Mouse (Mus musculus): Measurements from ENCODE around the gene Stpg1. TPM values are rescaled to one million over a fixed set of nuclear protein-coding genes. Genes with fewer than 3 reads are reported as not detected.

Stpg1 gene
- polyA plus RNA-seq, 1 experiment from 2014 or later = 0.34 TPM

DNA sequence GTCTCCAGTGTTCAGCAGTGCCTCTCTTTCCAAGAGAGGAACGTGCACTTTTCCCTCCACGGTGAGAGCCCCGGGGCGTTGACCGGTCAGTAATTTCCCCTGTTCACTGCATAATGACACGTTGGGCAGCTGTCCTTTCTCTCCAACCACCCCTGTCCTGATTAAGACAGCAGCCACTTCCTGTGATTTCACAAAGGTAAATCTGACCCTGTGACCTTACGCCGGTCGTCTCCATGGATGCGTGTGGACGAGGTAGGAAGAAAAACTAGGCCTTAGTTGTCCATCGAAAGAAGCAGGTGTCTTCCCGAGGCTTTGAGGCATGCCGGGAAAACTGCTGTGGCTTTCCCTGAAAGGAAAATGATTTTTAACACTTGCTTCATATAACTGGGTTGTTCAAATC is 20.3 kb downstream of the Stpg1 start:
- H3K4me3 ChIP-seq = no peak overlapping the region
- H3K9ac ChIP-seq = no peak overlapping the region
- no peaks in the 10 kb centered on the region for H3K36me3 ChIP-seq
- 75% methylated on average over 14 of the region's 14 CpGs for WGBS
- ATAC-seq (replicated peaks; ENCODE audit: insufficient number of reproducible peaks, insufficient read depth, low FRiP score, low read depth) = no peak
- H3K27me3 ChIP-seq = peaks cover 3% of the 10 kb centered on the region
- H3K4me2 ChIP-seq = no peak overlapping the region
- peaks cover 4% of the 10 kb centered on the region; the same call in 1 of the 2 replicates for H3K4me1 ChIP-seq (replicated peaks)
- no peaks in the 10 kb centered on the region for H3K9me3 ChIP-seq (replicated peaks)
- no peak overlapping the region for H3K27ac ChIP-seq

DNA sequence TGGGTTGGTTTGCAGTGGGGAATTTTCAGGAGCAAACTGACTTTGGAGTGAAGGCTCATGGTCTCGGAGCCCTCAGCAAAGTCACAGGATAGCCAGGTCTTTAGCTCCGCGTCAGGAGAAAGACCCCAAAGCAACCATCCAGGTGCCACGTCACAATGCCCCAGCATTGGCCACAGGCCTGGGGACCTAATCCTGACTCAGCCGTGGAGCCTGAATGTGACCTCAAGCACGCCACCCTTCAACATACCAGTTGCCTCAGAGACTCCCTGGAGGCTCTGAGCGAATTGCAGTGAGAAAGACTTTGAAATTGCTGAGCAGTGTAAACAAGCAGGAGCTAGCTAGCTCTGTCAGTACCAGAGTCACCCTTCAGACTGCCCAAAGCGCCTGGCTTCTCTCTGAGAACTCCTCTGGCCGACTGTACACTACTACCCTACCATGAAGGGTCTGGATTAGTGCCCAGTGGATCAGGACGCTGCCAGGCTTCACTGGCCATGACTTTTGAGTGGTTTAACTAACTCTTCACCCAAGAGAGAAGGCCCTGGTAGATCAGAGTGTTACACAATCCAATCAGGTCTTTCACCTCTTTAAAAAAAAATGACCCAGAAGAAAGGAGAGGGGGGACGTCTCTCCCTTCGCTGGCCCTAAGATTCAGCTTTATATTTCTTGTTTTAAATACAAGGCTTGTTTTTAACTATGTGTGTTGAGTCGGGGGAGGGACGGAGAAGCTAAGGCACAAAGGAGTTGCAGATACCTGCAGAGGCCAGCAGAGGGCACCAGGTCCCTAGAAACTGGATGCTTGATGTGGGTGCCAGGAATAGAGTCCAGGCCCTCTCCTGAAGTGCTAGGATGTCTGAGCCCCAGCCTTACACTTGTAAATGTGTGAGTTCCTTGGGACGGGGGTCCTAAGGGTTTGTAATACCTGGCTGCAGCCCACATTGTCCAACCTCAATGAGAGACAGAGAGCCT is 22.0 kb downstream of the Stpg1 start:
- Histone ChIP-seq H3K27me3 (peaks cover 3% of the 10 kb centered on the region; the same call in 1 of the 2 replicates), H3K9ac (no peak overlapping the region), H3K4me1 (replicated peaks) (peaks cover 4% of the 10 kb centered on the region; the same call in 1 of the 2 replicates), H3K4me3 (no peak overlapping the region), H3K27ac (no peak overlapping the region), H3K9me3 (replicated peaks) (no peaks in the 10 kb centered on the region), H3K4me2 (no peak overlapping the region), H3K36me3 (no peaks in the 10 kb centered on the region)
- ATAC-seq (replicated peaks; ENCODE audit: insufficient number of reproducible peaks, insufficient read depth, low FRiP score, low read depth) = no peak
- 51% methylated on average over 15 of the region's 15 CpGs for WGBS

DNA sequence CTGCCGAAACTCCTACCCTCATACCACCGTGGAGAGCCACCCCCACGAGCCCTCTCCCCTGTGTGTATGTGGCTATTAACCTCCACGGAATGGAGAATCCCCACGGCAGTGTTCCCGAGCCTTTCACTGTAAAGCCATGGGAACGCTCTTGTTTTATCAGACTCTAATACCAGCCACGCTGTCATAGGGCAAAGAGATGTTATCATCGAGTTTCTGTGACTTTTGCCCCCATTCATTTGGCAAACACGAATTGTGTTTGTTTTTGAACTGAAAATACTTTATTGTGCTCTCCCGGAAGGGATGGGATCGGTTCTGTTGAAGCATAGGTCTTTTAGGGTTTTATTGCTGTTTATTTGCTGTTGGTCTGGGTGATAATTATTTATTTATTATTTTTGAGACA is 23.5 kb downstream of the Stpg1 start:
- H3K4me1 ChIP-seq (replicated peaks) = peaks cover 4% of the 10 kb centered on the region; the same call in 1 of the 2 replicates
- no peak overlapping the region for H3K4me3 ChIP-seq
- H3K27ac ChIP-seq = no peak overlapping the region
- ATAC-seq (replicated peaks; ENCODE audit: insufficient number of reproducible peaks, insufficient read depth, low FRiP score, low read depth) = no peak
- H3K27me3 ChIP-seq = 0 out of 2 replicates have a peak, but pooled peaks cover 3% of the 10 kb centered on the region
- H3K4me2 ChIP-seq = no peak overlapping the region
- H3K36me3 ChIP-seq = no peaks in the 10 kb centered on the region
- H3K9ac ChIP-seq = no peak overlapping the region
- 80% methylated on average over 12 of the region's 12 CpGs for WGBS
- no peaks in the 10 kb centered on the region for H3K9me3 ChIP-seq (replicated peaks)

DNA sequence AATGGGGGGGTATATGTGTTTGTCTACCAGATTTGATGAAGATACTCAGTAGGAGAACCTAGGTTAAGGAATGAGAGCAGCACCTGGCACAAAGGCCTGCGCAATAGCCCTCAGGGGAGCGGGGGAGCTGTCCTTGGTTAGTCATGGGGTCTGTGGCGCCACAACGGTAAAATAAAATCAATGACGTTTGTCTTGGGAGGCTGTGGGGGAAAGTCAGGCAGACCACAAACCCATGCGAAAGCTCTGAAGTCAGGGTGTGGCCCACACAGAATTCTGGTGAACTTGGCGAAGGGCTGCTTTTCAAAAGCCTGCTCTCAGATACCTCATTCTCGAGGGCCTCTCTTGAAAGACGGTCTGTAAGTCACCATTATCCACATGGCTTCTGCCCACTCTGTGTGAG is 25.8 kb downstream of the Stpg1 start:
- Histone ChIP-seq H3K4me3 (no peak overlapping the region), H3K27ac (no peak overlapping the region), H3K9me3 (replicated peaks) (no peaks in the 10 kb centered on the region), H3K36me3 (no peaks in the 10 kb centered on the region), H3K27me3 (0 out of 2 replicates have a peak, but pooled peaks cover 7% of the 10 kb centered on the region), H3K9ac (no peak overlapping the region), H3K4me2 (no peak overlapping the region), H3K4me1 (replicated peaks) (peaks cover 4% of the 10 kb centered on the region; the same call in 1 of the 2 replicates)
- no peak for ATAC-seq (replicated peaks; ENCODE audit: insufficient number of reproducible peaks, insufficient read depth, low FRiP score, low read depth)
- WGBS = 70% methylated on average over 9 of the region's 9 CpGs

DNA sequence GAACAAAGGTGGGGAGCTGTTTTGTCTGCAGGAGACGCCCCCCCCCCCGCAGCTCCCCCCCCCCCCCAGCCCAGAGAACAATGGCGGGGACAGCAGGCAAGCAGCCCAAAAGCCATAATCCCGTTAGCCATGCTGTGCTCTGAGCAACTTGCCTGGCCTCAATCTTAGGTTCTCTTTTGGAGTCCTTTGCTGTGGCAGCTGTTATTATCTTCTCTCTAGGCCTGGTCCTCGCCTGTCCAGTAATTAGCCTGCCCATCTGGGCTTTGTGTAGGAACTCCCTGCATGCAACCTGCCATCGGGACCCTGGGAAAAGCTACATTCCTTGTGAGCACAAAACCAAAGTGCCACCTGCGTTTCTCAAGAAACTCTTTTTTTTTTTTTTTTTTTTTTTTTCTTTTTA is 29.3 kb downstream of the Stpg1 start:
- Histone ChIP-seq H3K4me3 (no peak overlapping the region), H3K27ac (no peak overlapping the region), H3K4me2 (no peak overlapping the region), H3K9ac (no peak overlapping the region), H3K27me3 (peaks cover 12% of the 10 kb centered on the region; the same call in 1 of the 2 replicates), H3K4me1 (replicated peaks) (no peaks in the 10 kb centered on the region; the same call in 1 of the 2 replicates), H3K36me3 (no peaks in the 10 kb centered on the region), H3K9me3 (replicated peaks) (no peaks in the 10 kb centered on the region)
- WGBS = 18% methylated on average over 6 of the region's 7 CpGs
- ATAC-seq (replicated peaks; ENCODE audit: insufficient number of reproducible peaks, insufficient read depth, low FRiP score, low read depth) = no peak

DNA sequence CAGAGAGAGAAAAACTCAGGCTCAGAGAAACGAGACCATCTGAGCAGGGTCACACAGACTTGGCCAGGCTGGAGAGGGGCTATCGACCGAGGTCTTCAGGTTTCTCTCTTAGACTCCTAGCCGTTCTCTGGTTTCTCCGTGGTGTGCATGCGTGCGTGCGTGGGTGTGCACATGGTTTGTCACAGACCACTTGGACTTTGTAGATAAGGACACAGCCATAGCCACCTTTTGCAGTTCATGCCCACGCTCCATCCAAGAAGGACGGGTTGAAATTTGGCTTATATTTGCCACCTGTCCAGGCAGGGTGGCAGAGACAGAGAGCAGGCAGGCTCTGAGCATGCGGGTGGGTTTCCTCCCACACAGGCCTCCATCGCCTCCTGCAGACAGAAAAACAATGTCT is 30.5 kb downstream of the Stpg1 start:
- Histone ChIP-seq H3K4me2 (no peak overlapping the region), H3K27ac (no peak overlapping the region), H3K9me3 (replicated peaks) (no peaks in the 10 kb centered on the region), H3K9ac (no peak overlapping the region), H3K27me3 (peaks cover 12% of the 10 kb centered on the region; the same call in 1 of the 2 replicates), H3K36me3 (no peaks in the 10 kb centered on the region), H3K4me3 (no peak overlapping the region), H3K4me1 (replicated peaks) (no peaks in the 10 kb centered on the region; the same call in 1 of the 2 replicates)
- ATAC-seq (replicated peaks; ENCODE audit: insufficient number of reproducible peaks, insufficient read depth, low FRiP score, low read depth) = no peak
- WGBS = 63% methylated on average over 12 of the region's 12 CpGs

DNA sequence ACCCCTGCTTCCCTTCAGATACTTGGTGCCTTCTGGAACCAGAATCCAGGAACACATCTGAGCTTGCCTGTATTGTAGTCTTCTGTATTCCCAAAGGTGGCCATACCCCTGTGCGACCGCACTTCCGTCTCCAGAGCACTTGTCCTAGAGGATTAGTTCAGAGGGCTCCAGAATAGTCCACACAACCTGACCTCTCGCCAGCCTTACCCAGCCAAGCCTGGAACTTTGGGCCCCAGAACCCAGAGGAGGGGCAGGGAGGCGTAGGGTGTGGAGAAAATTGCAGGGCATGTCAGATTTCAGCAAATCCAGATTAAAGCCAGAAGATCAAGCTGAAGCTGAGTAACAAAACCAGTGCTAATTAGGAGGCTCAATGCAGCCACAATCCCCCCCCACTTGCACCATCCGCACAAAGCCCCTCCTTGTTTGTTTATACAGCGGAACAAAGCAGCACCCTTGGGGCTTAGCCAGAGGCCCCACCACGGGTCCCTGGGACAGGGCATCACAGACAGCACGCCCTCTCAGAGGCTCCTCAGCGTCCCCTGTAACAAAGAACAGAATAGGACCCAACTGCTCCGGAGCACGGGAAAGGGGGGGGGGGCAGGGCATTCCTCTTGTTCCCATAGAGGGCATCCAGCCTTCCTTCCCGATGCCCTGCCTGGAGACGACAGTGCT is 31.6 kb downstream of the Stpg1 start:
- Histone ChIP-seq H3K9ac (no peak overlapping the region), H3K27me3 (peaks cover 12% of the 10 kb centered on the region; the same call in 1 of the 2 replicates), H3K9me3 (replicated peaks) (no peaks in the 10 kb centered on the region), H3K4me2 (no peak overlapping the region), H3K27ac (no peak overlapping the region), H3K4me1 (replicated peaks) (no peaks in the 10 kb centered on the region; the same call in 1 of the 2 replicates), H3K4me3 (no peak overlapping the region), H3K36me3 (no peaks in the 10 kb centered on the region)
- 0 out of 2 replicates have a peak, but pooled peaks have one; percentile 17 for ATAC-seq (replicated peaks; ENCODE audit: insufficient number of reproducible peaks, insufficient read depth, low FRiP score, low read depth)
- WGBS = 47% methylated on average over 14 of the region's 14 CpGs

DNA sequence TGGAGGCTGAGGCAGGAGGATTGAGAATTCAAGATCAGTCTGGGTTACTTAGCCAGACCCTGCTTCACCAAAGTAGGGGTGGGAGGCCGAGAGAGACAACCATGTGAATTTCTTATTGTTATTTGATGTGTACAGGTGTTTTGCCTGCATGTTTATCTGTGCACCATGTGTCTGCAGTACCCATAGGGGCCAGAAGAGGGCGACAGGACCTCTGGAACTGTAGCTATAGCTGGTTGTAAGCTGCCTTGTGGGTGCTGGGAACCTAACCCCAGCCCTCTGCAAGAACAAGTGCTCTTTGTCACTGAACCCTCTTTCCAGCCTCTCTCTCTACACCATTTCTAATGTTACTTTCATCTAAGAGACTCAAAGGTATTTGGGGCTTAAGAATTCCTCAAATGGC is 35.7 kb downstream of the Stpg1 start:
- Histone ChIP-seq H3K4me2 (no peak overlapping the region), H3K27me3 (peaks cover 7% of the 10 kb centered on the region; the same call in 1 of the 2 replicates), H3K27ac (no peak overlapping the region), H3K36me3 (no peaks in the 10 kb centered on the region), H3K4me1 (replicated peaks) (no peaks in the 10 kb centered on the region; the same call in 1 of the 2 replicates), H3K9ac (no peak overlapping the region), H3K4me3 (no peak overlapping the region), H3K9me3 (replicated peaks) (no peaks in the 10 kb centered on the region)
- WGBS = 63% methylated on average over 2 of the region's 2 CpGs
- no peak for ATAC-seq (replicated peaks; ENCODE audit: insufficient number of reproducible peaks, insufficient read depth, low FRiP score, low read depth)

DNA sequence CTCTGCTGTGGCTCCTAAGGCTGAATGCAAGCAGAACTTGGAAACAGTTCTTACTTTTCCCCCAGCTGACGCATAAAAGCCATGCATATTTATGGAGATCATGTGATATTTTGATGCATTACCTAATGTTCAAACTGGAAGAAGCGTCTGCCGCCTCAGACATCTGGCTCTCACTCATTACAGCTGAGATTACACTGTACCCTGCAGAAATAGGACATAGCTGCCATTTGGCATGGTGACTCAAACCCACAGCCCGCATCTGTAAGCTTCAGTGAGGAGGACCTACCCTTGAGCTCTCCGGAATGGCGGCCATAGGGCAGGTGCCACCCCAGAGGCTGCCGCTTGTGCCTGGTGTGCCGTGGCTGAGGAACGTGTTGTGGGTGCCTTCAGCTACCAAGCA is 36.6 kb downstream of the Stpg1 start:
- H3K4me1 ChIP-seq (replicated peaks) = no peaks in the 10 kb centered on the region
- no peaks in the 10 kb centered on the region for H3K9me3 ChIP-seq (replicated peaks)
- WGBS = 90% methylated on average over 9 of the region's 9 CpGs
- no peak overlapping the region for H3K4me2 ChIP-seq
- H3K36me3 ChIP-seq = no peaks in the 10 kb centered on the region
- H3K27ac ChIP-seq = no peak overlapping the region
- no peak for ATAC-seq (replicated peaks; ENCODE audit: insufficient number of reproducible peaks, insufficient read depth, low FRiP score, low read depth)
- H3K27me3 ChIP-seq = no peaks in the 10 kb centered on the region
- H3K4me3 ChIP-seq = no peak overlapping the region
- H3K9ac ChIP-seq = no peak overlapping the region

DNA sequence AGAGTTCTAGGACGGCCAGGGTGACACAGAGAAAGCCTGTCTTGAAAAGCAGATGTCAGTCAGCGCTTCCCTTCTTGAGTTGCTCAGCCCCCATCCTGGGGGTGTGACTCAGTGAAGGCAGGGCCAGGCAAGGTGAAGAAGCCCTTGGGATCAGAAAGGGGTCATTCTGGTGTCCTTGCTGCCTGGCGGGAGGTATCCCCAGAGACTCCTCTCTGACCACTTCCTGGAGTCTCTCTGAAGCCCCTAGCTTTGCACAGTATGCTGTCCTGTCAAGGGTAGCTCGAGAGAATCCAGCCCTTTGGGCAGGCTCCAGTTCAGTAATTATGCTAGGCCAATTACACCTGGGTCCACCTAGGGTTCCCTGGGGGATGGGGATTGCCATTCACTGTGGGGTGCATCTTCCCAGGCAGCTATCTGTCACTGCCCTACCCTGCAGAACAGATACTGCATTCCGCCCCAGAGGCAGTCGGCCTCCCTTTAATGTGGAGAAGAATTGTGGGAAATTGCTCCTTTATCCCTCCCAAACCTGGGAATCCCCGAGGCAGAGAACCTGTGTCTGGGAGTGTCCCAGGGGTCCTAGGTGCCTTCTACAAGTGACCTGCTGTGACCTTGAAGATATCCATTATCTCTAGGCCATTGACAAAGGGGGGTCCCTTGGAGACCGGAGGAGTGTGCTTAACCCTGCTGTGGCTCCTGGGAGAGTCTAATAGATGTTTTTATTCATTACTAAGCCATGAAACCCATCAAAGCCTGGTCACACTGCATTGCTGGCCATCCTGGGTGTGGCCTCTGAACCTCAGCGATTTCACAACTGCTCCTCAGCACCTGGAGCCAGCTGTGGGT is 37.4 kb downstream of the Stpg1 start:
- Histone ChIP-seq H3K9ac (no peak overlapping the region), H3K4me2 (no peak overlapping the region), H3K27me3 (no peaks in the 10 kb centered on the region), H3K9me3 (replicated peaks) (no peaks in the 10 kb centered on the region), H3K27ac (no peak overlapping the region), H3K4me3 (no peak overlapping the region), H3K36me3 (no peaks in the 10 kb centered on the region), H3K4me1 (replicated peaks) (no peaks in the 10 kb centered on the region)
- ATAC-seq (replicated peaks; ENCODE audit: insufficient number of reproducible peaks, insufficient read depth, low FRiP score, low read depth) = no peak
- 52% methylated on average over 9 of the region's 9 CpGs for WGBS

DNA sequence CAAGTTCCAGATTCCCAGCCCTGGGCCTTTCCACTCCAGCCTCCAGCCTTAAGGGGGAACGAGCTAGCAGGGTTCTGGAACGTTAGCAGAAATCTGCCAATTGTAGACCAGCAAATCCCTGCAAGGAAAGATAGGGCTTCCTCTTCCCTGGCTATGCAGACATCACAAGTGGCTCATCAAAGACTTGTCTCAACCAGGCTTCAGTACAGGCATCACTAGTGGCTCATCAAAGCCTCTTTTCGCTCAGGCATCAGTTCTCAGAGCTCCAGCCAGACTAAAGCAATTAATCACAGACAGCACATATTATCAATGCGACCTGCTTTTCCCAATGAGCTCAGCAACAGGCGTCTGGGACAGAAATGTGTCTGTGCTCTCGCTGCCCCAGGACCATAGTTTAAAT is 38.4 kb downstream of the Stpg1 start:
- Histone ChIP-seq H3K27ac (no peak overlapping the region), H3K4me3 (no peak overlapping the region), H3K36me3 (no peaks in the 10 kb centered on the region), H3K9ac (no peak overlapping the region), H3K4me1 (replicated peaks) (no peaks in the 10 kb centered on the region), H3K4me2 (no peak overlapping the region), H3K27me3 (no peaks in the 10 kb centered on the region), H3K9me3 (replicated peaks) (no peaks in the 10 kb centered on the region)
- no peak for ATAC-seq (replicated peaks; ENCODE audit: insufficient number of reproducible peaks, insufficient read depth, low FRiP score, low read depth)
- WGBS = 70% methylated on average over 6 of the region's 6 CpGs

Data from heart, embryonic 15.5 days (tissue).